Mouse (Mus musculus): ENCODE measurements around the gene Sh3rf1. TPM values are rescaled to one million over a fixed set of nuclear protein-coding genes. Genes with fewer than 3 reads are reported as not detected.

The Sh3rf1 gene
- polyA plus RNA-seq, 1 experiment from 2014 or later = 34.7 TPM

GRCm38 (mm10) chr8:61388341-61388740 lies 164.7 kb downstream of the Sh3rf1 start:
- Histone ChIP-seq H3K4me1 (ENCODE audit: control insufficient read depth, insufficient read depth, low read length) (peaks cover 24% of the 10 kb centered on the region), H3K4me3 (ENCODE audit: low read depth, low read length) (no peak overlapping the region), H3K27me3 (ENCODE audit: control insufficient read depth, insufficient read depth, low read depth, low read length) (no peaks in the 10 kb centered on the region), H3K4me2 (ENCODE audit: low read length) (no peak overlapping the region), H3K36me3 (ENCODE audit: control insufficient read depth, insufficient read depth, low read length) (0 out of 2 replicates have a peak, but pooled peaks cover 6% of the 10 kb centered on the region), H3K27ac (ENCODE audit: low read length) (peak overlapping the region; percentile 51), H3K9me3 (replicated peaks; ENCODE audit: control insufficient read depth, low read length, poor library complexity, severe bottlenecking) (no peaks in the 10 kb centered on the region), H3K9ac (ENCODE audit: low read depth, low read length) (no peak overlapping the region)
- no peak for ATAC-seq
- 45% methylated on average over 9 of the region's 9 CpGs for WGBS

GRCm38 (mm10) chr8:61390307-61391057 lies 166.8 kb downstream of the Sh3rf1 start:
- H3K4me3 ChIP-seq (ENCODE audit: low read depth, low read length) = no peak overlapping the region
- H3K4me1 ChIP-seq (ENCODE audit: control insufficient read depth, insufficient read depth, low read length) = peaks cover 24% of the 10 kb centered on the region
- no peak overlapping the region for H3K9ac ChIP-seq (ENCODE audit: low read depth, low read length)
- no peaks in the 10 kb centered on the region for H3K27me3 ChIP-seq (ENCODE audit: control insufficient read depth, insufficient read depth, low read depth, low read length)
- no peak overlapping the region for H3K27ac ChIP-seq (ENCODE audit: low read length)
- 43% methylated on average over 18 of the region's 18 CpGs for WGBS
- ATAC-seq = no peak
- H3K4me2 ChIP-seq (ENCODE audit: low read length) = no peak overlapping the region
- peaks cover 5% of the 10 kb centered on the region; the same call in 1 of the 2 replicates for H3K36me3 ChIP-seq (ENCODE audit: control insufficient read depth, insufficient read depth, low read length)
- no peaks in the 10 kb centered on the region for H3K9me3 ChIP-seq (replicated peaks; ENCODE audit: control insufficient read depth, low read length, poor library complexity, severe bottlenecking)

GRCm38 (mm10) chr8:61391058-61391434 lies 167.4 kb downstream of the Sh3rf1 start:
- Histone ChIP-seq H3K36me3 (ENCODE audit: control insufficient read depth, insufficient read depth, low read length) (peaks cover 5% of the 10 kb centered on the region; the same call in 1 of the 2 replicates), H3K4me2 (ENCODE audit: low read length) (no peak overlapping the region), H3K4me3 (ENCODE audit: low read depth, low read length) (no peak overlapping the region), H3K27ac (ENCODE audit: low read length) (no peak overlapping the region), H3K4me1 (ENCODE audit: control insufficient read depth, insufficient read depth, low read length) (peaks cover 24% of the 10 kb centered on the region), H3K27me3 (ENCODE audit: control insufficient read depth, insufficient read depth, low read depth, low read length) (no peaks in the 10 kb centered on the region), H3K9me3 (replicated peaks; ENCODE audit: control insufficient read depth, low read length, poor library complexity, severe bottlenecking) (no peaks in the 10 kb centered on the region), H3K9ac (ENCODE audit: low read depth, low read length) (no peak overlapping the region)
- 73% methylated on average over 13 of the region's 13 CpGs for WGBS
- ATAC-seq = no peak

- Histone ChIP-seq H3K9ac (ENCODE audit: low read depth, low read length) (no peak overlapping the region), H3K4me3 (ENCODE audit: low read depth, low read length) (no peak overlapping the region), H3K36me3 (ENCODE audit: control insufficient read depth, insufficient read depth, low read length) (peaks cover 3% of the 10 kb centered on the region), H3K27ac (ENCODE audit: low read length) (no peak overlapping the region), H3K4me2 (ENCODE audit: low read length) (no peak overlapping the region), H3K27me3 (ENCODE audit: control insufficient read depth, insufficient read depth, low read depth, low read length) (no peaks in the 10 kb centered on the region), H3K9me3 (replicated peaks; ENCODE audit: control insufficient read depth, low read length, poor library complexity, severe bottlenecking) (no peaks in the 10 kb centered on the region), H3K4me1 (ENCODE audit: control insufficient read depth, insufficient read depth, low read length) (peaks cover 2% of the 10 kb centered on the region; the same call in 1 of the 2 replicates)
- no peak for ATAC-seq
- 80% methylated on average over 2 of the region's 2 CpGs for WGBS
Measured at GRCm38 (mm10) chr8:61397139-61397538, 173.5 kb downstream of the Sh3rf1 start.

- Histone ChIP-seq H3K9ac (ENCODE audit: low read depth, low read length) (no peak overlapping the region), H3K4me2 (ENCODE audit: low read length) (no peak overlapping the region), H3K36me3 (ENCODE audit: control insufficient read depth, insufficient read depth, low read length) (peaks cover 3% of the 10 kb centered on the region), H3K4me1 (ENCODE audit: control insufficient read depth, insufficient read depth, low read length) (peaks cover 3% of the 10 kb centered on the region), H3K4me3 (ENCODE audit: low read depth, low read length) (no peak overlapping the region), H3K27ac (ENCODE audit: low read length) (no peak overlapping the region), H3K27me3 (ENCODE audit: control insufficient read depth, insufficient read depth, low read depth, low read length) (no peaks in the 10 kb centered on the region), H3K9me3 (replicated peaks; ENCODE audit: control insufficient read depth, low read length, poor library complexity, severe bottlenecking) (no peaks in the 10 kb centered on the region)
- ATAC-seq = no peak
- WGBS = 95% methylated on average over 7 of the region's 7 CpGs
Measured at GRCm38 (mm10) chr8:61397755-61398154, 174.1 kb downstream of the Sh3rf1 start.

- Histone ChIP-seq H3K4me3 (ENCODE audit: low read depth, low read length) (no peak overlapping the region), H3K9me3 (replicated peaks; ENCODE audit: control insufficient read depth, low read length, poor library complexity, severe bottlenecking) (no peaks in the 10 kb centered on the region), H3K27me3 (ENCODE audit: control insufficient read depth, insufficient read depth, low read depth, low read length) (no peaks in the 10 kb centered on the region), H3K9ac (ENCODE audit: low read depth, low read length) (no peak overlapping the region), H3K4me2 (ENCODE audit: low read length) (no peak overlapping the region), H3K4me1 (ENCODE audit: control insufficient read depth, insufficient read depth, low read length) (peaks cover 22% of the 10 kb centered on the region), H3K36me3 (ENCODE audit: control insufficient read depth, insufficient read depth, low read length) (no peaks in the 10 kb centered on the region), H3K27ac (ENCODE audit: low read length) (peak overlapping the region; percentile 72)
- ATAC-seq = peak; percentile 39; the same call in 1 of the 2 replicates
- 55% methylated on average over 7 of the region's 7 CpGs for WGBS
Measured at GRCm38 (mm10) chr8:61402861-61403260, 179.2 kb downstream of the Sh3rf1 start.

GRCm38 (mm10) chr8:61403266-61404177 lies 179.8 kb downstream of the Sh3rf1 start:
- H3K4me1 ChIP-seq (ENCODE audit: control insufficient read depth, insufficient read depth, low read length) = peaks cover 22% of the 10 kb centered on the region
- peak overlapping the region; percentile 72 for H3K27ac ChIP-seq (ENCODE audit: low read length)
- H3K4me3 ChIP-seq (ENCODE audit: low read depth, low read length) = no peak overlapping the region
- peak; percentile 77 for ATAC-seq
- H3K27me3 ChIP-seq (ENCODE audit: control insufficient read depth, insufficient read depth, low read depth, low read length) = no peaks in the 10 kb centered on the region
- no peak overlapping the region for H3K9ac ChIP-seq (ENCODE audit: low read depth, low read length)
- no peak overlapping the region for H3K4me2 ChIP-seq (ENCODE audit: low read length)
- WGBS = 4% methylated on average over 6 of the region's 6 CpGs
- no peaks in the 10 kb centered on the region for H3K36me3 ChIP-seq (ENCODE audit: control insufficient read depth, insufficient read depth, low read length)
- no peaks in the 10 kb centered on the region for H3K9me3 ChIP-seq (replicated peaks; ENCODE audit: control insufficient read depth, low read length, poor library complexity, severe bottlenecking)

GRCm38 (mm10) chr8:61404178-61404560 lies 180.5 kb downstream of the Sh3rf1 start:
- Histone ChIP-seq H3K4me1 (ENCODE audit: control insufficient read depth, insufficient read depth, low read length) (peaks cover 22% of the 10 kb centered on the region), H3K9ac (ENCODE audit: low read depth, low read length) (no peak overlapping the region), H3K27me3 (ENCODE audit: control insufficient read depth, insufficient read depth, low read depth, low read length) (no peaks in the 10 kb centered on the region), H3K27ac (ENCODE audit: low read length) (peak overlapping the region; percentile 72), H3K4me3 (ENCODE audit: low read depth, low read length) (no peak overlapping the region), H3K36me3 (ENCODE audit: control insufficient read depth, insufficient read depth, low read length) (no peaks in the 10 kb centered on the region), H3K4me2 (ENCODE audit: low read length) (no peak overlapping the region), H3K9me3 (replicated peaks; ENCODE audit: control insufficient read depth, low read length, poor library complexity, severe bottlenecking) (no peaks in the 10 kb centered on the region)
- peak; percentile 66 for ATAC-seq
- 14% methylated on average over 3 of the region's 3 CpGs for WGBS

GRCm38 (mm10) chr8:61409081-61409480 lies 185.4 kb downstream of the Sh3rf1 start:
- no peak overlapping the region for H3K4me3 ChIP-seq (ENCODE audit: low read depth, low read length)
- no peaks in the 10 kb centered on the region for H3K27me3 ChIP-seq (ENCODE audit: control insufficient read depth, insufficient read depth, low read depth, low read length)
- H3K4me2 ChIP-seq (ENCODE audit: low read length) = no peak overlapping the region
- WGBS = 81% methylated on average over 4 of the region's 4 CpGs
- no peak for ATAC-seq
- H3K9me3 ChIP-seq (replicated peaks; ENCODE audit: control insufficient read depth, low read length, poor library complexity, severe bottlenecking) = no peaks in the 10 kb centered on the region
- no peak overlapping the region for H3K9ac ChIP-seq (ENCODE audit: low read depth, low read length)
- H3K27ac ChIP-seq (ENCODE audit: low read length) = no peak overlapping the region
- peaks cover 6% of the 10 kb centered on the region for H3K4me1 ChIP-seq (ENCODE audit: control insufficient read depth, insufficient read depth, low read length)
- no peaks in the 10 kb centered on the region for H3K36me3 ChIP-seq (ENCODE audit: control insufficient read depth, insufficient read depth, low read length)

All from midbrain, embryonic 16.5 days (tissue).